Mouse (Mus musculus) erythroid progenitor cell, adult 5-6 weeks (primary cell): Measurements from ENCODE around the gene Lag3. TPM values are rescaled to one million over a fixed set of nuclear protein-coding genes. Genes with fewer than 3 reads are reported as not detected.
A peak's percentile ranks its signal among the peaks of the same experiment; 100 is the strongest.

ENCODE experiments used
- ATAC-seq: replicated peaks from 2 replicates; pipeline ENCODE4 v1.8.0; 2016; ENCODE audit warnings: moderate number of reproducible peaks, mild to moderate bottlenecking, moderate TSS enrichment, inconsistent platforms; ENCODE audit not compliant: poor library complexity, low FRiP score, severe bottlenecking
- total RNA-seq, 2 experiments: library from RNA; stranded (forward) in 1 of 2; stranded (reverse) in 1 of 2; fragments of 150-400 nt in 1 of 2; fragments of 186-747, 209-891 nt in 1 of 2; gene quantifications; 2 replicates each; pipeline versions ENCODE4 v1.2.3 to v1.2.4; 2015 to 2017; ENCODE audit warnings: low replicate concordance in 2 of 2

Gene Lag3
- total RNA-seq, 2 experiments from 2014 or later: not detected

DNA sequence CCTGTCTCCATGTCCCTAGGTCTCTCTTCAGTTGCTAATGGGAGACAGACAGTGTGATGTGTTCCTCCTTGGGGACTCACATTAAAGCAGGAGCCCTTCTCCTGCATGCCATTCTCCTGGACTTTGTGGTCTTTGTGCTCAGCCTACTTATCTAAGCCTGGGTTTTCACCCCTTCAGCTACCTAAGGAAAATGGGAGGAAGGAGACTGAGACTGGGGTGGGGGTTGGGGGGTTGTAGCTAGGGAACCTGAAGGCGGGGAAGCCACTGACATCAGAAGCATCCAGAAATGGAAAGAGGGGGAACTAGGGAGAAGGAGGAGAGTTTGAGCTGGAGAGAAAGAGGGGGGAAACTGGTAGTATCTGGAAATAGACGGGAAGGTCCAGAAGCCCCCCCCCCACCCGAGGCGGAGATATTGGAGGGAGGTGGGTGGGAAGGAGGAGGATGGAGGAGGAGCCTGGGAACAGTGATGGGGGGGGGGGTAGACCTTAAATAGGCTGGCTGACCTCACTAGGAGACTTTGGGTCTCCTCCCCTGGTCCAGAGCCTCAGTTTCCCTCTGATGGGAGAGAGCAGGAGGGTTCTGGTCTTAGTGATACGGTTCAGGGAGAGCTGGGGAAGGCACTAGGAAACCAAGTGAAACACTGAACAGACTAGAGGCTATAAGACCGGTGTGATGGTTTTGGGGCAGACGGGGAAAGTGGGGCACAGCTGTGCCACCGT, 48.9 kb downstream of the Lag3 start:
- ATAC-seq: no peak

- no peak for ATAC-seq
Observed at GRCm38 (mm10) chr6:124861802-124862201, 49.7 kb downstream of the Lag3 start.

DNA sequence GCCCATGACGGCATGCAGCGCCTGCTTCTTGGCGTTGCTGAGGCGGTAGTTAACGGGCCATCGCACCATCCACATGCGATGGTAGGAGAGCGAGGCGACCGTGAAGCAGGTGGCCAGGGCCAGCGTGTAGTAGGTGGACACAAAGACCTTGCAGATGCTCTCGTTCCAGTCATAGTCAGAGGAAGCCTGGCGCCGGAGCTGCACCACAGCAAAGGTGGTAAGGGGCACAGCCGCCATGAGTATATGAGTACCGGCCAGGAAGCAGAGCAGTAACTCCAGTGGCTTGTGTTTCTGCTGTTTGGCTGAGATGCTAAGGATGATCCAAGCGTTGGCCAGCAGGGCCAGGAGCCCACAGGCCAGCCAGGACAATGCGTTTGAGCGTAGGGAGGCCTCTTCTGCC, 50.2 kb downstream of the Lag3 start:
- ATAC-seq: no peak

DNA sequence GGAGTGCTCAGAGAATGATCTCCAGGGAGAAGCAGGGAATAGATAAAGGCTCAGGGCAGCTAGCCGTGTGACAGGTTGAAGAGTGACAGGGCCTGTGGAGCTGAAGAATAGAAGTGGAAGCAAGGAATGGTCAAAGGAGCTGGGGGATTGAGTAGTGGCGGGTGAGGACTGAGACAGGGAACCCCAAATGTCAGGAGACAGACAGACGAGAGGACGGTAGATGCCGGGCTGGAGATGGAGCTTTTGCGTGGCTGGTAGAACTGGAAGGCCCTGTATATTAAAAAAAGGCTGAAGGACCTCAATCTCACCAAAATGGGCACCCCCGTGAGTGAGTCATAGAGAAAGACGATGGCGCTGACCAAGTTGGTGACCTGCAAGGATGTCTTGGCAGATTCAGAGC, 51.0 kb downstream of the Lag3 start:
- no peak for ATAC-seq

- peak; percentile 67 for ATAC-seq
Observed at GRCm38 (mm10) chr6:124859725-124860124, 51.8 kb downstream of the Lag3 start.

GRCm38 (mm10) chr6:124858561-124859318, 52.8 kb downstream of the Lag3 start:
- no peak for ATAC-seq

DNA sequence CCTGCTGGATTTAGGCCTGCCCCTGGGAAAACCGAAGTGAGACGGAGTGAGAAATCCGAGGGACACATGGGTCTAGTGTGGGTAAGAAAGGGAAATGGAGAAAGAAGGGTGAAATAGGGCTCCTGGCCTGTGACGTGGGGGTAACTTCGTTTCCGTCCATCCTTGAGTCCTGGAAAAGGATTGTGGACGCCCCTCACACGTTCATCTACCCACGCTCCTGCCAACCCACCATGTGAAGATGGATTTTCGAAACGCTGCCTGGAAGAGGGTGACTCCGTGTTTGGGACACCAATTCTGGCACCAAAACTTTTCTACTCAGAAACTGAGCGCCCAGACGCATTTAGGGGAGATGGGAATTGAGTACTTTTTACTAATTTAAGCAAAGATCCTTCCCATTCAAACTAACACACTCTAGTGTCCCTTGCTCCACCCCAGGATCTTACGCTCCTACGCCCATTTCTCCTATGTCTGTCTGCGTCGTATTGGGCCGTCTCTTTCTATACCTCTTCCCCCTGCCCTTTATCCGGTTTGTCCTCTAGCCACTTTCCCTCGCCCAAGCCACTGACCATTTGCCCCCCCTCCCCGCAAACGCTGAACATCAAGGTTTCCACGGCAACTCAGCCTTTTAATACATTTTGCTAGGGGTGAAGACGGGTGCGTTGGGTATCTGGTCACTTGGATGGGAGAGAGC, 53.5 kb downstream of the Lag3 start:
- ATAC-seq: no peak

GRCm38 (mm10) chr6:124856916-124857839, 54.3 kb downstream of the Lag3 start, which contains the start of gene P3h3:
P3h3 (minus strand) TSS chr6:124857752.
- ATAC-seq: no peak

DNA sequence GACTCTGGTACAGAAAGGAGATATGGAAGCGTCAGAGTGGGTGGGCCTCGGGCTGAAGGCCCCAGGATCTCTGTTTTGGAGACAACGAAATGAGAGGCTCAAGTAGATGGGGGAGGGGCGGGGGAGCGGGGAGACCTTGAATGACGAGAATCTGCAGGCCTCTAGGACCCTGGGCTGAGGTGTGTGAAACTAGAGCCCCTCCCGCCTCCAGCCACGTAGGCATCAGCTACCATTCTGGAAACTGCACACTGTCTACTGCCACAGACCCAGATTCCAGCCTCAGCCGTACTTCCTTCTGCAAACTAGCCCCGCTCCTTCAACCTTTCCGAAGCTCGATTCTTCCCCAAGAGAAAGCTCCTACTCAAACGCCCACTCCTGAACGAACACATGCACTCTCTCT, 55.2 kb downstream of the Lag3 start:
- ATAC-seq: no peak

DNA sequence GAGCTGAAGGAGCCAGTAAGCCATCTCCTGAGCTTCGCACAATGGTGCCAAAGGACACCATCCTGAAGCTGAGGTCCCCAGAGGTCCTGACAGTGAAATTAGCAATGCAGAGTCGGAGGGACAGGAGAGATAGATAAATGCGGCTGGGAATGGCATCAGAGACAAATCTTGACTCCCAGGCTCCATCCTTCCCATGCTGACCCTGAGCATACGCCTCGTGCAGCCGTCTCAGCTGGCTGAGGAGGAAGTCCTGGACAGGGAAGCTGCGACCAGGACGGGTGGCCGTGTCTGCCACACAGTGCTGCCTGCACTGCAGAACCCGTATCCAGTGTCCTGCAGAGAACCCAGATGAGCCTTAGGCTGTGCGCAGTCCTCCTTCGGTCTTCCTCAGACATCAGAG, 56.9 kb downstream of the Lag3 start:
- ATAC-seq: no peak

Other genes with a start within 250 kb of the Lag3 start
- gene Lpcat3, start 248.7 kb downstream of the Lag3 start, total RNA-seq (2015; ENCODE audit: low replicate concordance): 452 and 538 TPM in 2 replicates
- gene Lpcat3, start 248.7 kb downstream of the Lag3 start, total RNA-seq (2017; ENCODE audit: low replicate concordance): 191 and 249 TPM in 2 replicates
- gene Emg1, start 199.5 kb downstream of the Lag3 start, total RNA-seq (2015; ENCODE audit: low replicate concordance): 103 and 153 TPM in 2 replicates
- 69.4 and 86.4 TPM in 2 replicates for gene Emg1, start 199.5 kb downstream of the Lag3 start, total RNA-seq (2017; ENCODE audit: low replicate concordance)
- gene Phb2, start 199.4 kb downstream of the Lag3 start, total RNA-seq (2015; ENCODE audit: low replicate concordance): 61.2 and 143 TPM in 2 replicates
- gene Phb2, start 199.4 kb downstream of the Lag3 start, total RNA-seq (2017; ENCODE audit: low replicate concordance): 76.0 and 79.9 TPM in 2 replicates
- 39.3 and 91.8 TPM in 2 replicates for gene Ptpn6, start 173.0 kb downstream of the Lag3 start, total RNA-seq (2015; ENCODE audit: low replicate concordance)
- 91.8 and 94.2 TPM in 2 replicates for gene Ptpn6, start 173.0 kb downstream of the Lag3 start, total RNA-seq (2017; ENCODE audit: low replicate concordance)
- 26.0 and 63.4 TPM in 2 replicates for gene Grcc10, start 170.3 kb downstream of the Lag3 start, total RNA-seq (2015; ENCODE audit: low replicate concordance)
- gene Grcc10, start 170.3 kb downstream of the Lag3 start, total RNA-seq (2017; ENCODE audit: low replicate concordance): 21.9 and 23.3 TPM in 2 replicates
- not detected in 2 replicates for gene Gm45234, start 155.7 kb downstream of the Lag3 start, total RNA-seq (2015; ENCODE audit: low replicate concordance)
- not detected in 2 replicates for gene Gm45234, start 155.7 kb downstream of the Lag3 start, total RNA-seq (2017; ENCODE audit: low replicate concordance)
- 9.4 and 13.8 TPM in 2 replicates for gene Atn1, start 155.2 kb downstream of the Lag3 start, total RNA-seq (2015; ENCODE audit: low replicate concordance)
- 0.15 and 0.51 TPM in 2 replicates for gene Atn1, start 155.2 kb downstream of the Lag3 start, total RNA-seq (2017; ENCODE audit: low replicate concordance)
- not detected in 2 replicates for gene Eno2, start 142.0 kb downstream of the Lag3 start, total RNA-seq (2015; ENCODE audit: low replicate concordance)
- not detected in 2 replicates for gene Eno2, start 142.0 kb downstream of the Lag3 start, total RNA-seq (2017; ENCODE audit: low replicate concordance)
- not detected in 2 replicates for gene Lrrc23, start 132.0 kb downstream of the Lag3 start, total RNA-seq (2015; ENCODE audit: low replicate concordance)
- gene Lrrc23, start 132.0 kb downstream of the Lag3 start, total RNA-seq (2017; ENCODE audit: low replicate concordance): not detected in 2 replicates
- gene Spsb2, start 103.0 kb downstream of the Lag3 start, total RNA-seq (2015; ENCODE audit: low replicate concordance): 3.4 and 9.7 TPM in 2 replicates
- gene Spsb2, start 103.0 kb downstream of the Lag3 start, total RNA-seq (2017; ENCODE audit: low replicate concordance): 7.6 and 8.2 TPM in 2 replicates
- 19.1 and 64.1 TPM in 2 replicates for gene Tpi1, start 97.4 kb downstream of the Lag3 start, total RNA-seq (2015; ENCODE audit: low replicate concordance)
- 17.7 and 17.9 TPM in 2 replicates for gene Tpi1, start 97.4 kb downstream of the Lag3 start, total RNA-seq (2017; ENCODE audit: low replicate concordance)
- 35.6 and 60.5 TPM in 2 replicates for gene Usp5, start 82.2 kb downstream of the Lag3 start, total RNA-seq (2015; ENCODE audit: low replicate concordance)
- gene Usp5, start 82.2 kb downstream of the Lag3 start, total RNA-seq (2017; ENCODE audit: low replicate concordance): 41.2 and 53.1 TPM in 2 replicates
- 529 and 565 TPM in 2 replicates for gene Cdca3, start 82.2 kb downstream of the Lag3 start, total RNA-seq (2015; ENCODE audit: low replicate concordance)
- gene Cdca3, start 82.2 kb downstream of the Lag3 start, total RNA-seq (2017; ENCODE audit: low replicate concordance): 409 and 459 TPM in 2 replicates
- not detected in 2 replicates for gene Gnb3, start 71.4 kb downstream of the Lag3 start, total RNA-seq (2015; ENCODE audit: low replicate concordance)
- not detected in 2 replicates for gene Gnb3, start 71.4 kb downstream of the Lag3 start, total RNA-seq (2017; ENCODE audit: low replicate concordance)
- 1.1 and 2.5 TPM in 2 replicates for gene P3h3, start 54.0 kb downstream of the Lag3 start, total RNA-seq (2015; ENCODE audit: low replicate concordance)
- 0.83 and 3.0 TPM in 2 replicates for gene P3h3, start 54.0 kb downstream of the Lag3 start, total RNA-seq (2017; ENCODE audit: low replicate concordance)
- not detected in 2 replicates for gene Gpr162, start 47.7 kb downstream of the Lag3 start, total RNA-seq (2015; ENCODE audit: low replicate concordance)
- gene Gpr162, start 47.7 kb downstream of the Lag3 start, total RNA-seq (2017; ENCODE audit: low replicate concordance): not detected in 2 replicates
- gene Cd4, start 23.5 kb downstream of the Lag3 start, total RNA-seq (2015; ENCODE audit: low replicate concordance): 4.3 and 12.2 TPM in 2 replicates
- 5.0 and 6.8 TPM in 2 replicates for gene Cd4, start 23.5 kb downstream of the Lag3 start, total RNA-seq (2017; ENCODE audit: low replicate concordance)
- 15.5 and 20.5 TPM in 2 replicates for gene Ptms, start 8.4 kb upstream of the Lag3 start, total RNA-seq (2015; ENCODE audit: low replicate concordance)
- gene Ptms, start 8.4 kb upstream of the Lag3 start, total RNA-seq (2017; ENCODE audit: low replicate concordance): 7.9 and 18.6 TPM in 2 replicates
- 44.0 and 45.3 TPM in 2 replicates for gene Mlf2, start 19.7 kb upstream of the Lag3 start, total RNA-seq (2015; ENCODE audit: low replicate concordance)
- gene Mlf2, start 19.7 kb upstream of the Lag3 start, total RNA-seq (2017; ENCODE audit: low replicate concordance): 18.5 and 42.2 TPM in 2 replicates
- 14.3 and 17.3 TPM in 2 replicates for gene Cops7a, start 53.8 kb upstream of the Lag3 start, total RNA-seq (2015; ENCODE audit: low replicate concordance)
- 4.1 and 4.9 TPM in 2 replicates for gene Cops7a, start 53.8 kb upstream of the Lag3 start, total RNA-seq (2017; ENCODE audit: low replicate concordance)
- not detected in 2 replicates for gene Pianp, start 85.0 kb upstream of the Lag3 start, total RNA-seq (2015; ENCODE audit: low replicate concordance)
- gene Pianp, start 85.0 kb upstream of the Lag3 start, total RNA-seq (2017; ENCODE audit: low replicate concordance): not detected in 2 replicates
- gene Zfp384, start 97.4 kb upstream of the Lag3 start, total RNA-seq (2015; ENCODE audit: low replicate concordance): 49.4 and 54.1 TPM in 2 replicates
- gene Zfp384, start 97.4 kb upstream of the Lag3 start, total RNA-seq (2017; ENCODE audit: low replicate concordance): 25.8 and 41.2 TPM in 2 replicates
- 5.0 and 5.4 TPM in 2 replicates for gene Ing4, start 128.1 kb upstream of the Lag3 start, total RNA-seq (2015; ENCODE audit: low replicate concordance)
- gene Ing4, start 128.1 kb upstream of the Lag3 start, total RNA-seq (2017; ENCODE audit: low replicate concordance): 59.6 and 60.0 TPM in 2 replicates
- 4.3 and 9.6 TPM in 2 replicates for gene Acrbp, start 138.0 kb upstream of the Lag3 start, total RNA-seq (2015; ENCODE audit: low replicate concordance)
- gene Acrbp, start 138.0 kb upstream of the Lag3 start, total RNA-seq (2017; ENCODE audit: low replicate concordance): 0.68 and 9.4 TPM in 2 replicates
- 3.6 and 10.9 TPM in 2 replicates for gene Lpar5, start 156.2 kb upstream of the Lag3 start, total RNA-seq (2015; ENCODE audit: low replicate concordance)
- gene Lpar5, start 156.2 kb upstream of the Lag3 start, total RNA-seq (2017; ENCODE audit: low replicate concordance): not detected in 2 replicates
- 49.0 and 64.2 TPM in 2 replicates for gene Chd4, start 184.3 kb upstream of the Lag3 start, total RNA-seq (2015; ENCODE audit: low replicate concordance)
- gene Chd4, start 184.3 kb upstream of the Lag3 start, total RNA-seq (2017; ENCODE audit: low replicate concordance): 176 and 220 TPM in 2 replicates
- gene Nop2, start 220.2 kb upstream of the Lag3 start, total RNA-seq (2015; ENCODE audit: low replicate concordance): 6.7 and 17.3 TPM in 2 replicates
- 5.7 and 8.9 TPM in 2 replicates for gene Nop2, start 220.2 kb upstream of the Lag3 start, total RNA-seq (2017; ENCODE audit: low replicate concordance)
- 5.9 and 11.5 TPM in 2 replicates for gene Iffo1, start 233.5 kb upstream of the Lag3 start, total RNA-seq (2015; ENCODE audit: low replicate concordance)
- 9.7 and 15.7 TPM in 2 replicates for gene Iffo1, start 233.5 kb upstream of the Lag3 start, total RNA-seq (2017; ENCODE audit: low replicate concordance)